In the genomic region with DNA sequence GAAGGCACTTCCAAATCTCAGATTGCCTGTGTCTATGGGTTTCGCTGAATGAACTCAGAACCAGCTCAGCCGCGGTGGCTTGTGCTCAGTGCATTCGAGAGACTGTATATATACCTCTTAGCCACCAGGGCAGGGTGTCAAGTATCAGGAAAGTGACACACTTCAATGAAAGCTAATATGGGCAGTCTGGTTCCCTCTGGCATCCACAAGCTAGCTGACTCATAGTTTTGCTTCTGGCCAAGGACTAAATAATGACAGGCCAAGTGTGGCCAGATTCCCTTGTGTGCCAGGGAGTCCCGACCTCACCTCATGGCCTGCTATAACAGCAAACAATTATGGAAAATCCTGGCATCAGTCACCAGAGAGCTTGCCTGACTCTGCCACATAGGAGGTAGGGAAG, we compare ENCODE assay signal across 13 mouse cellular contexts.
DNase-seq lines count a peak whose midpoint lies in the region; ATAC-seq lines count a peak whose summit lies in the region.
"Had no signal": no experiment of that assay in that cellular context is flagged by ENCODE, and none has a peak within 500 bp of the region (broad histone marks: within the 10 kb centered on the region; RNA-seq: fewer than 3 reads in every experiment).

No protein-coding gene starts in this region.

- no peak overlapping the region for H3K4me3 ChIP-seq in heart, embryonic 12.5 days
- H3K4me3 ChIP-seq in embryonic facial prominence, embryonic 11.5 days (ENCODE audit: low read depth, low read length) = no peak overlapping the region
- no peak overlapping the region for H3K4me3 ChIP-seq in hindbrain, embryonic 14.5 days (replicated peaks; ENCODE audit: low read length)
- H3K4me3 ChIP-seq: midbrain, embryonic 12.5 days; neural tube, embryonic 12.5 days had no signal

- no peak for ATAC-seq in heart, embryonic 12.5 days (ENCODE audit: insufficient number of reproducible peaks, low FRiP score)
- no peak for ATAC-seq in embryonic facial prominence, embryonic 11.5 days (replicated peaks; ENCODE audit: insufficient number of reproducible peaks, low FRiP score, low TSS enrichment, low read depth)
- no peak for ATAC-seq in erythroid progenitor cell, adult 5-6 weeks (replicated peaks; ENCODE audit: low FRiP score, poor library complexity, severe bottlenecking)
- no peak for ATAC-seq in hindbrain, embryonic 14.5 days (ENCODE audit: low FRiP score)
- ATAC-seq: forebrain, embryonic 16.5 days; liver, postnatal 0 days had no signal

- H3K27ac ChIP-seq in heart, embryonic 12.5 days (ENCODE audit: poor library complexity, severe bottlenecking) = no peak overlapping the region
- H3K27ac ChIP-seq in embryonic facial prominence, embryonic 11.5 days (replicated peaks; ENCODE audit: low read depth, low read length) = no peak overlapping the region
- no peak overlapping the region for H3K27ac ChIP-seq in hindbrain, embryonic 14.5 days
- H3K27ac ChIP-seq: midbrain, embryonic 12.5 days; neural tube, embryonic 12.5 days had no signal

- H3K27me3 ChIP-seq in heart, embryonic 12.5 days (replicated peaks) = no peaks in the 10 kb centered on the region
- no peaks in the 10 kb centered on the region for H3K27me3 ChIP-seq in embryonic facial prominence, embryonic 11.5 days (ENCODE audit: control insufficient read depth, insufficient read depth, low read length)
- no peaks in the 10 kb centered on the region for H3K27me3 ChIP-seq in hindbrain, embryonic 14.5 days (ENCODE audit: control insufficient read depth, insufficient read depth, low read length)
- H3K27me3 ChIP-seq: midbrain, embryonic 12.5 days; neural tube, embryonic 12.5 days had no signal

- 60% methylated on average over 5 of the region's 5 CpGs for WGBS in heart, embryonic 12.5 days
- WGBS in embryonic facial prominence, embryonic 11.5 days = 70% methylated on average over 5 of the region's 5 CpGs
- 84% methylated on average over 5 of the region's 5 CpGs for WGBS in hindbrain, embryonic 14.5 days

- no peaks in the 10 kb centered on the region for H3K36me3 ChIP-seq in heart, embryonic 12.5 days
- H3K36me3 ChIP-seq in embryonic facial prominence, embryonic 11.5 days (replicated peaks; ENCODE audit: control insufficient read depth, insufficient read depth, low read depth, low read length) = no peaks in the 10 kb centered on the region
- H3K36me3 ChIP-seq in hindbrain, embryonic 14.5 days (replicated peaks; ENCODE audit: control insufficient read depth, insufficient read depth) = no peaks in the 10 kb centered on the region
- H3K36me3 ChIP-seq: midbrain, embryonic 12.5 days; neural tube, embryonic 12.5 days had no signal

- no peaks in the 10 kb centered on the region; the same call in 1 of the 2 replicates for H3K4me1 ChIP-seq in heart, embryonic 12.5 days (replicated peaks)
- no peaks in the 10 kb centered on the region for H3K4me1 ChIP-seq in embryonic facial prominence, embryonic 11.5 days (ENCODE audit: control insufficient read depth, insufficient read depth, low read length)
- no peaks in the 10 kb centered on the region for H3K4me1 ChIP-seq in hindbrain, embryonic 14.5 days (replicated peaks; ENCODE audit: control insufficient read depth, insufficient read depth, low read length)
- H3K4me1 ChIP-seq: midbrain, embryonic 12.5 days; neural tube, embryonic 12.5 days had no signal

- peak; percentile 44 for DNase-seq in heart, adult 8-10 months (ENCODE audit: low spot score)
- peak; percentile 24 for DNase-seq in cerebellum, adult 11 months
- peak; percentile 8 for DNase-seq in embryonic facial prominence, embryonic 11.5 days (ENCODE audit: low spot score)
- peak; percentile 15 for DNase-seq in heart, postnatal 4 days
- no peak for DNase-seq in hindbrain, embryonic 14.5 days (ENCODE audit: low spot score)
- no peak for DNase-seq in lung, postnatal 4 days
- DNase-seq: kidney, postnatal 36 days; liver, postnatal 0 days had no signal

- H3K9ac ChIP-seq in heart, embryonic 12.5 days = no peak overlapping the region
- H3K9ac ChIP-seq in embryonic facial prominence, embryonic 11.5 days (replicated peaks; ENCODE audit: low read length) = no peak overlapping the region
- no peak overlapping the region for H3K9ac ChIP-seq in hindbrain, embryonic 14.5 days
- H3K9ac ChIP-seq: liver, postnatal 0 days; midbrain, embryonic 12.5 days; neural tube, embryonic 12.5 days had no signal

- no peak overlapping the region for H3K4me2 ChIP-seq in heart, embryonic 12.5 days
- no peak overlapping the region for H3K4me2 ChIP-seq in embryonic facial prominence, embryonic 11.5 days (ENCODE audit: low read depth, low read length)
- no peak overlapping the region for H3K4me2 ChIP-seq in hindbrain, embryonic 14.5 days (replicated peaks)
- H3K4me2 ChIP-seq: midbrain, embryonic 12.5 days; neural tube, embryonic 12.5 days had no signal

- no peaks in the 10 kb centered on the region for H3K9me3 ChIP-seq in heart, embryonic 12.5 days (replicated peaks)
- no peaks in the 10 kb centered on the region for H3K9me3 ChIP-seq in embryonic facial prominence, embryonic 11.5 days (replicated peaks; ENCODE audit: control insufficient read depth, low read length)
- no peaks in the 10 kb centered on the region for H3K9me3 ChIP-seq in hindbrain, embryonic 14.5 days (ENCODE audit: control insufficient read depth, low read length)
- H3K9me3 ChIP-seq: midbrain, embryonic 12.5 days; neural tube, embryonic 12.5 days had no signal

Comparison
In these comparisons a context has a peak if more than half of its experiments do, and no peak if none do; other contexts are left out.
1. DNase-seq: peak in heart, adult 8-10 months (single experiment), cerebellum, adult 11 months (single experiment), embryonic facial prominence, embryonic 11.5 days (single experiment) and heart, postnatal 4 days (single experiment); none in hindbrain, embryonic 14.5 days (single experiment) and lung, postnatal 4 days (0 of 2).